Mouse (Mus musculus): ENCODE data around the gene C1galt1. TPM values are rescaled to one million over a fixed set of nuclear protein-coding genes. Genes with fewer than 3 reads are reported as not detected.

The C1galt1 gene
- total and polyA plus RNA-seq, 2 experiments, result 4.7 to 29.8 TPM

GRCm38 (mm10) chr6:7856682-7857290 lies 12.1 kb downstream of the C1galt1 start:
- Histone ChIP-seq H3K79me2 (ENCODE audit: control insufficient read depth, insufficient read depth, low read length) (peaks cover 25% of the 10 kb centered on the region; the same call in 1 of the 2 replicates), H3K27ac (replicated peaks; ENCODE audit: insufficient read depth, low read depth, low read length) (no peak overlapping the region), H3K4me1 (ENCODE audit: control insufficient read depth, insufficient read depth, low read length) (peaks cover 14% of the 10 kb centered on the region; the same call in 1 of the 2 replicates), H3K4me3 (ENCODE audit: insufficient read depth, low read depth, low read length) (no peak overlapping the region), H3K27me3 (ENCODE audit: control insufficient read depth, insufficient read depth, low read length) (no peaks in the 10 kb centered on the region), H3K9ac (ENCODE audit: low read depth, low read length) (no peak overlapping the region), H3K36me3 (ENCODE audit: control insufficient read depth, insufficient read depth, low read length) (no peaks in the 10 kb centered on the region)
- no peak for TF ChIP-seq CTCF (IDR thresholded peaks at IDR 0.05; ENCODE audit: low read depth, low read length)
- TF ChIP-seq POLR2A (IDR thresholded peaks at IDR 0.05; ENCODE audit: extremely low read depth, insufficient read depth, low read length), result no peak
- no peak for DNase-seq (ENCODE audit: extremely low read depth, low read depth, low spot score)
- 62% methylated on average over 5 of the region's 5 CpGs for WGBS

GRCm38 (mm10) chr6:7857356-7858247 lies 13.0 kb downstream of the C1galt1 start:
- no peak overlapping the region for H3K9ac ChIP-seq (ENCODE audit: low read depth, low read length)
- peaks cover 11% of the 10 kb centered on the region; the same call in 1 of the 2 replicates for H3K4me1 ChIP-seq (ENCODE audit: control insufficient read depth, insufficient read depth, low read length)
- DNase-seq (ENCODE audit: extremely low read depth, low read depth, low spot score), result no peak

GRCm38 (mm10) chr6:7858586-7858985 lies 13.9 kb downstream of the C1galt1 start:
- TF ChIP-seq POLR2A (IDR thresholded peaks at IDR 0.05; ENCODE audit: extremely low read depth, insufficient read depth, low read length) (no peak), CTCF (IDR thresholded peaks at IDR 0.05; ENCODE audit: low read depth, low read length) (no peak)
- H3K4me3 ChIP-seq (ENCODE audit: insufficient read depth, low read depth, low read length), result no peak overlapping the region
- H3K4me1 ChIP-seq (ENCODE audit: control insufficient read depth, insufficient read depth, low read length), result peaks cover 10% of the 10 kb centered on the region; the same call in 1 of the 2 replicates
- H3K9ac ChIP-seq (ENCODE audit: low read depth, low read length), result no peak overlapping the region
- DNase-seq (ENCODE audit: extremely low read depth, low read depth, low spot score), result no peak
- H3K79me2 ChIP-seq (ENCODE audit: control insufficient read depth, insufficient read depth, low read length), result peaks cover 20% of the 10 kb centered on the region; the same call in 1 of the 2 replicates
- no peak overlapping the region for H3K27ac ChIP-seq (replicated peaks; ENCODE audit: insufficient read depth, low read depth, low read length)
- WGBS, result 91% methylated on average over 5 of the region's 5 CpGs
- H3K27me3 ChIP-seq (ENCODE audit: control insufficient read depth, insufficient read depth, low read length), result no peaks in the 10 kb centered on the region
- peaks cover 2% of the 10 kb centered on the region; the same call in 1 of the 2 replicates for H3K36me3 ChIP-seq (ENCODE audit: control insufficient read depth, insufficient read depth, low read length)

More at GRCm38 (mm10) chr6:7857356-7858247, 13.0 kb downstream of the C1galt1 start:
- 58% methylated on average over 8 of the region's 8 CpGs for WGBS
- H3K27ac ChIP-seq (replicated peaks; ENCODE audit: insufficient read depth, low read depth, low read length), result no peak overlapping the region
- peaks cover 22% of the 10 kb centered on the region; the same call in 1 of the 2 replicates for H3K79me2 ChIP-seq (ENCODE audit: control insufficient read depth, insufficient read depth, low read length)
- TF ChIP-seq POLR2A (IDR thresholded peaks at IDR 0.05; ENCODE audit: extremely low read depth, insufficient read depth, low read length) (no peak), CTCF (IDR thresholded peaks at IDR 0.05; ENCODE audit: low read depth, low read length) (no peak)
- no peaks in the 10 kb centered on the region for H3K36me3 ChIP-seq (ENCODE audit: control insufficient read depth, insufficient read depth, low read length)
- H3K27me3 ChIP-seq (ENCODE audit: control insufficient read depth, insufficient read depth, low read length), result no peaks in the 10 kb centered on the region
- no peak overlapping the region for H3K4me3 ChIP-seq (ENCODE audit: insufficient read depth, low read depth, low read length)

GRCm38 (mm10) chr6:7859161-7859560 lies 14.5 kb downstream of the C1galt1 start:
- TF ChIP-seq POLR2A (IDR thresholded peaks at IDR 0.05; ENCODE audit: extremely low read depth, insufficient read depth, low read length) (no peak), CTCF (IDR thresholded peaks at IDR 0.05; ENCODE audit: low read depth, low read length) (no peak)
- WGBS, result 71% methylated on average over 3 of the region's 3 CpGs
- Histone ChIP-seq H3K9ac (ENCODE audit: low read depth, low read length) (no peak overlapping the region), H3K4me1 (ENCODE audit: control insufficient read depth, insufficient read depth, low read length) (peaks cover 8% of the 10 kb centered on the region; the same call in 1 of the 2 replicates), H3K27ac (replicated peaks; ENCODE audit: insufficient read depth, low read depth, low read length) (no peak overlapping the region), H3K36me3 (ENCODE audit: control insufficient read depth, insufficient read depth, low read length) (peaks cover 6% of the 10 kb centered on the region), H3K79me2 (ENCODE audit: control insufficient read depth, insufficient read depth, low read length) (peaks cover 18% of the 10 kb centered on the region; the same call in 1 of the 2 replicates), H3K27me3 (ENCODE audit: control insufficient read depth, insufficient read depth, low read length) (no peaks in the 10 kb centered on the region), H3K4me3 (ENCODE audit: insufficient read depth, low read depth, low read length) (no peak overlapping the region)
- peak; percentile 72 for DNase-seq (ENCODE audit: extremely low read depth, low read depth, low spot score)

GRCm38 (mm10) chr6:7861033-7861432 lies 16.4 kb downstream of the C1galt1 start:
- Histone ChIP-seq H3K4me3 (ENCODE audit: insufficient read depth, low read depth, low read length) (no peak overlapping the region), H3K27me3 (ENCODE audit: control insufficient read depth, insufficient read depth, low read length) (no peaks in the 10 kb centered on the region), H3K4me1 (ENCODE audit: control insufficient read depth, insufficient read depth, low read length) (peaks cover 8% of the 10 kb centered on the region; the same call in 1 of the 2 replicates), H3K27ac (replicated peaks; ENCODE audit: insufficient read depth, low read depth, low read length) (no peak overlapping the region), H3K9ac (ENCODE audit: low read depth, low read length) (no peak overlapping the region), H3K36me3 (ENCODE audit: control insufficient read depth, insufficient read depth, low read length) (peaks cover 14% of the 10 kb centered on the region), H3K79me2 (ENCODE audit: control insufficient read depth, insufficient read depth, low read length) (peaks cover 13% of the 10 kb centered on the region; the same call in 1 of the 2 replicates)
- no peak for TF ChIP-seq POLR2A (IDR thresholded peaks at IDR 0.05; ENCODE audit: extremely low read depth, insufficient read depth, low read length)
- TF ChIP-seq CTCF (IDR thresholded peaks at IDR 0.05; ENCODE audit: low read depth, low read length), result no peak
- DNase-seq (ENCODE audit: extremely low read depth, low read depth, low spot score), result no peak
- 75% methylated on average over 3 of the region's 3 CpGs for WGBS
